Mouse (Mus musculus): ENCODE measurements around the gene Tmbim4. TPM values are rescaled to one million over a fixed set of nuclear protein-coding genes. Genes with fewer than 3 reads are reported as not detected.

Tmbim4 gene
- polyA plus RNA-seq, 1 experiment from 2014 or later, result 114 TPM

GRCm38 (mm10) chr10:120220776-120221175, 19.4 kb downstream of the Tmbim4 start:
- H3K36me3 ChIP-seq (ENCODE audit: control insufficient read depth, insufficient read depth, low read length), result peaks cover 9% of the 10 kb centered on the region; the same call in 1 of the 2 replicates
- DNase-seq (ENCODE audit: low spot score) (no peak), ATAC-seq (replicated peaks; ENCODE audit: low FRiP score) (no peak)
- no peaks in the 10 kb centered on the region for H3K27me3 ChIP-seq (replicated peaks; ENCODE audit: control insufficient read depth, insufficient read depth, low read length)
- no peak overlapping the region for H3K27ac ChIP-seq (ENCODE audit: low read depth, low read length)
- H3K4me1 ChIP-seq (replicated peaks; ENCODE audit: control insufficient read depth, insufficient read depth, low read length), result no peaks in the 10 kb centered on the region
- no peak overlapping the region for H3K9ac ChIP-seq (ENCODE audit: low read depth, low read length)
- WGBS, result 85% methylated on average over 7 of the region's 7 CpGs
- no peak overlapping the region for H3K4me2 ChIP-seq
- H3K9me3 ChIP-seq (ENCODE audit: control insufficient read depth, low read length), result no peaks in the 10 kb centered on the region
- H3K4me3 ChIP-seq (ENCODE audit: low read depth, low read length), result no peak overlapping the region

DNA sequence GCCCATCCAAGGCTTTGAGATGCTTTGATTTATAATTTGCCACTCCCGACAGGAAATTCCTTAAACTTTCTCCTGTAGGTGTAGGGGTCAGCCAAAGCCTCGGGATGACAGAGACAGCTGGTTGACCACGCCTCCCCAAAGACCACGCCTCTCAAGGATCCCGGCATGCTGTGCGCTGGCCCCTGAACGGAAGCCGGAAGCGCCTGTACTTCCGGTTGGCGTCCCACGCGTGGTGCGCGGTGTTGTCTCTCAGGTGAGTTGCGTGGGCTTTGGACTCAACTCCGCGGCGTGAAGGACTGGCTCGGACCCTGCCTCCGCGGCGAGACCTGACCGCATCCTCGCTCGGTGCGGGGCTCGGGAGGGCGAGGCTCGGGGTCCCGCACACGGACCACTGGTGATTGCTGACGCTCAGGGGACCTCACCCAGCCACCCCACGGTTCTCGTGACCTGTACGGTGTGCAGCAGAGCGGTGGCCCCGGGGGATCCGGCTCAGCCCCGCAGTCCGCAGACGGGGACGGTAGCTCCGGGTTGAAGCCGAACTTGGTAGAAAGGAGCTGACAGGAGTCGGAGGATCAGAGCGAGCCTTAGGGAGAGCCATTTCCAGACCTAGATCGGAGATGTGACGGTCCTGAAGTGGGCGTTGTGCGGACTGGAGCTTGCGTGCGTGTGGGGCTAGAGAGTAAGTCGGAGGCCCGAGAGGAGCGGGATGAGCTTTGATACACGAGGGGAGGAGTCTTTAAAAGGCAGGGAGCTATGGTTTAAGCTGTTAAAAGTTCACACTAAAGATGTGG, 25.7 kb downstream of the Tmbim4 start, which contains the start of gene Llph:
Gene Llph (plus strand): TSS at position 200 of the 791 bp plus-strand sequence.
- WGBS, result under 1% methylated on average over 57 of the region's 57 CpGs
- H3K27ac ChIP-seq (ENCODE audit: low read depth, low read length), result peak within 1 kb of the TSS; percentile 74
- DNase-seq (ENCODE audit: low spot score) (peak; percentile 85), ATAC-seq (replicated peaks; ENCODE audit: low FRiP score) (peak; percentile 91)
- peak within 1 kb of the TSS; percentile 92 for H3K9ac ChIP-seq (ENCODE audit: low read depth, low read length)
- H3K27me3 ChIP-seq (replicated peaks; ENCODE audit: control insufficient read depth, insufficient read depth, low read length), result no peaks in the 10 kb centered on the region
- peak within 1 kb of the TSS; percentile 100 for H3K4me3 ChIP-seq (ENCODE audit: low read depth, low read length)
- peaks cover 6% of the 10 kb centered on the region; the same call in 1 of the 2 replicates for H3K4me1 ChIP-seq (replicated peaks; ENCODE audit: control insufficient read depth, insufficient read depth, low read length)
- peak within 1 kb of the TSS; percentile 62 for H3K4me2 ChIP-seq
- H3K9me3 ChIP-seq (ENCODE audit: control insufficient read depth, low read length), result no peaks in the 10 kb centered on the region
- peaks cover 15% of the 10 kb centered on the region for H3K36me3 ChIP-seq (ENCODE audit: control insufficient read depth, insufficient read depth, low read length)

- Histone ChIP-seq H3K4me2 (no peak overlapping the region), H3K27me3 (replicated peaks; ENCODE audit: control insufficient read depth, insufficient read depth, low read length) (no peaks in the 10 kb centered on the region), H3K4me1 (replicated peaks; ENCODE audit: control insufficient read depth, insufficient read depth, low read length) (peaks cover 6% of the 10 kb centered on the region; the same call in 1 of the 2 replicates), H3K4me3 (ENCODE audit: low read depth, low read length) (no peak overlapping the region), H3K27ac (ENCODE audit: low read depth, low read length) (no peak overlapping the region), H3K9ac (ENCODE audit: low read depth, low read length) (no peak overlapping the region), H3K36me3 (ENCODE audit: control insufficient read depth, insufficient read depth, low read length) (peaks cover 15% of the 10 kb centered on the region), H3K9me3 (ENCODE audit: control insufficient read depth, low read length) (no peaks in the 10 kb centered on the region)
- ATAC-seq (replicated peaks; ENCODE audit: low FRiP score), result no peak
- DNase-seq (ENCODE audit: low spot score), result peak; percentile 51
- WGBS, result 31% methylated on average over 5 of the region's 5 CpGs
Observed at GRCm38 (mm10) chr10:120231718-120232117, 30.3 kb downstream of the Tmbim4 start.

DNA sequence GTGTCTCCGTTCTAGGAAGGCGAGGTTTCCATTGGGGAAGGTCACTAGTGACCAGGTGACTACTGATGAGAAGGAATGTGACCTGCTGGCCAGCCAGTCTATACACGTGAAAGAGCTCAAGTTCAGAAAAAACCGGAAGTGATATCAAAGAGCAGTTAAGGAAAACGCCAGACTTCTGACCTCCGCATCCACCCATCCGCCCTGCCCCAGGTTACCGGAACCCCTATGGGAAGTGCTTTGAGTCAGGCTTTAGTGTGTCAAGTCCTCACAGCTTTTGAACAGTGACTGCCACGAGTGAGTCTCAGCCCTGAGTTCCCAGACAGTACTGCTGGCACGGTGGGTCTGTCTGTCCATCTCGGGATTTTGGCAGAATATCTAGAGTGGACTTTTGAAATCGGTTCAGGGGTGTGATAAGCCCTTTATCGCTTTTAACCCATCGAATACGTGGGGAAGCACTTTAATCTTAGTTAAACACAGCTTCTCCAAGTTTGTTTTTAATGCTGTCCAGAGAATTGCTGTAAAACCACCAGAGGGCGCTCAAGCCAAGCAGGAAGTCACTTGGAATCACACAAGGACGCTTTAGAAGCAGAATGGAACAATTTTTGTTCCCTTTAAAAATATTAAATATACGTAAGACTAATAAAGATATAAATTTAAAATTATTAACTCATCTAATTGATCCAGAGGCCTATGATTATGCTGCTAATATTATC, 32.4 kb downstream of the Tmbim4 start:
- peak; percentile 57 for ATAC-seq (replicated peaks; ENCODE audit: low FRiP score)
- no peaks in the 10 kb centered on the region; the same call in 1 of the 2 replicates for H3K4me1 ChIP-seq (replicated peaks; ENCODE audit: control insufficient read depth, insufficient read depth, low read length)
- no peak overlapping the region for H3K27ac ChIP-seq (ENCODE audit: low read depth, low read length)

DNA sequence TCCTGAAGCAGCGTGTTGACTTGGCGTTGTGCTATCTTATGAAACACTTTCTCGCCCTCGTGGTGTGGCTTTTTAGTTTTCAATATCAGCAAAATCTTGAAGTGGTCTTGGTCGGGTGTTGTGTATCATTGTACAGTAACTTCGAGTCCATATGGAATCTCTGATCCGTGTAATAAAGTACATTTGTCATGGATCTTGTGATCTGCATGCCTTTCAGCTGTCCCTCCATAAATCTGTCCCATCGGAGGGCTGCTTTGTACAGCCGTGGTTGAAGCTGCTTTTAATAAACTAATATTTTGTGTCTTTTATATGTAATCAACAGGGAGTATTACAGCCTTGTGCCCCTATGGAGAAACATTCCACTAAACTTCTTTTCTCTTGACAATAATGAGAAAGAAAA, 35.5 kb downstream of the Tmbim4 start:
- Histone ChIP-seq H3K4me1 (replicated peaks; ENCODE audit: control insufficient read depth, insufficient read depth, low read length) (no peaks in the 10 kb centered on the region; the same call in 1 of the 2 replicates), H3K4me3 (ENCODE audit: low read depth, low read length) (no peak overlapping the region), H3K4me2 (no peak overlapping the region), H3K9me3 (ENCODE audit: control insufficient read depth, low read length) (no peaks in the 10 kb centered on the region), H3K9ac (ENCODE audit: low read depth, low read length) (no peak overlapping the region), H3K36me3 (ENCODE audit: control insufficient read depth, insufficient read depth, low read length) (no peaks in the 10 kb centered on the region), H3K27ac (ENCODE audit: low read depth, low read length) (no peak overlapping the region), H3K27me3 (replicated peaks; ENCODE audit: control insufficient read depth, insufficient read depth, low read length) (no peaks in the 10 kb centered on the region)
- DNase-seq (ENCODE audit: low spot score) (no peak), ATAC-seq (replicated peaks; ENCODE audit: low FRiP score) (no peak)
- WGBS, result 74% methylated on average over 9 of the region's 9 CpGs

More for the DNA sequence above, 32.4 kb downstream of the Tmbim4 start:
- H3K27me3 ChIP-seq (replicated peaks; ENCODE audit: control insufficient read depth, insufficient read depth, low read length), result no peaks in the 10 kb centered on the region
- WGBS, result 26% methylated on average over 18 of the region's 18 CpGs
- H3K4me3 ChIP-seq (ENCODE audit: low read depth, low read length), result peak overlapping the region; percentile 6; the same call in 1 of the 2 replicates
- H3K36me3 ChIP-seq (ENCODE audit: control insufficient read depth, insufficient read depth, low read length), result peaks cover 11% of the 10 kb centered on the region
- H3K4me2 ChIP-seq, result peak overlapping the region; percentile 56
- DNase-seq (ENCODE audit: low spot score), result peak; percentile 50
- H3K9me3 ChIP-seq (ENCODE audit: control insufficient read depth, low read length), result no peaks in the 10 kb centered on the region
- 0 out of 2 replicates have a peak overlapping the region, but pooled peaks have one; percentile 37 for H3K9ac ChIP-seq (ENCODE audit: low read depth, low read length)

- H3K9me3 ChIP-seq (ENCODE audit: control insufficient read depth, low read length), result no peaks in the 10 kb centered on the region
- H3K27ac ChIP-seq (ENCODE audit: low read depth, low read length), result no peak overlapping the region
- H3K4me3 ChIP-seq (ENCODE audit: low read depth, low read length), result no peak overlapping the region
- H3K4me1 ChIP-seq (replicated peaks; ENCODE audit: control insufficient read depth, insufficient read depth, low read length), result no peaks in the 10 kb centered on the region; the same call in 1 of the 2 replicates
- H3K36me3 ChIP-seq (ENCODE audit: control insufficient read depth, insufficient read depth, low read length), result no peaks in the 10 kb centered on the region
- no peak overlapping the region for H3K9ac ChIP-seq (ENCODE audit: low read depth, low read length)
- WGBS, result 83% methylated on average over 8 of the region's 8 CpGs
- no peak overlapping the region for H3K4me2 ChIP-seq
- no peak for DNase-seq (ENCODE audit: low spot score)
- ATAC-seq (replicated peaks; ENCODE audit: low FRiP score), result no peak
- no peaks in the 10 kb centered on the region for H3K27me3 ChIP-seq (replicated peaks; ENCODE audit: control insufficient read depth, insufficient read depth, low read length)
Observed at GRCm38 (mm10) chr10:120238241-120238640, 36.9 kb downstream of the Tmbim4 start.

DNA sequence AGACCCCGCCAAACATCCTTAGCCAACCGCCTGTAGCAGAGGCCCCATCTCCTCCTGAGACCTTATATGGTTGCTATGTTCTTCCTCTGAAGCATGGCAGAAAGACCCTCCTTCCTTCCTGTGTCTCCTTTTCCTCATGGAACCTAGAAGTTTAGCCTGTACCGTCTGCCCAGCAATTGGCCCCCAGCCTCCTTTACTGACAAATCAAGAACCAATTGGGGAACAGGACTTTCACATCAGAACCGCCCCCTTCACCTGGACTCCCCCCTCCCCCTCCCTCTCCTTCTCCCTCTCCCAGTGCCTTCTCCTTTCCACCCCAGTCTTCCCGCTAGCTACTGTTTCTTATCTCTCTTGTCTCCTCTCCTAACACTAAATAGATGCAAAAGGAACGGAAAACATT, 38.1 kb downstream of the Tmbim4 start:
- DNase-seq (ENCODE audit: low spot score) (no peak), ATAC-seq (replicated peaks; ENCODE audit: low FRiP score) (no peak)
- no peaks in the 10 kb centered on the region for H3K9me3 ChIP-seq (ENCODE audit: control insufficient read depth, low read length)
- WGBS, result 43% methylated on average over 6 of the region's 6 CpGs
- no peaks in the 10 kb centered on the region for H3K27me3 ChIP-seq (replicated peaks; ENCODE audit: control insufficient read depth, insufficient read depth, low read length)
- H3K27ac ChIP-seq (ENCODE audit: low read depth, low read length), result no peak overlapping the region
- H3K4me2 ChIP-seq, result no peak overlapping the region
- no peaks in the 10 kb centered on the region for H3K36me3 ChIP-seq (ENCODE audit: control insufficient read depth, insufficient read depth, low read length)
- no peak overlapping the region for H3K9ac ChIP-seq (ENCODE audit: low read depth, low read length)
- H3K4me1 ChIP-seq (replicated peaks; ENCODE audit: control insufficient read depth, insufficient read depth, low read length), result no peaks in the 10 kb centered on the region; the same call in 1 of the 2 replicates
- H3K4me3 ChIP-seq (ENCODE audit: low read depth, low read length), result no peak overlapping the region

DNA sequence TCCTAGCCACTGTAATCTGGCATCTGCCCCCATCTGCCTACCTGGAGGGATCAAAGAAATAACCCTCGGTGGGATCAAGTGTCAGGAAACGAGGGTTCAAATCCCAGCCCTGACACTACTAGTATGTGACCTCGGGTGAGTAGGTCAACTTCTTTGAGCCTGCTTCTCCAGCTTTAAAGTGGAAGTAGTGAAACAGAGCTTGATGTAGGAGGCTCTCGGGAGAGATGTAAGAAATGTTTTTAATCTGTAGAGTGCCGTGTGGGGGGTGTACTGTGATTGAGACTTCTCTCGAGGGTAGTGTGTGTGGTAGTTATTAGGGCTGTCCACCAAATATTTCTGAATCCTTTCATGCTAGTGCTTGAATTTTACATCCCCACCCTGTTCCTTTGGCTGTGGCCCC, 41.0 kb downstream of the Tmbim4 start:
- WGBS, result 60% methylated on average over 6 of the region's 6 CpGs
- DNase-seq (ENCODE audit: low spot score), result no peak

More for the DNA sequence above, 41.0 kb downstream of the Tmbim4 start:
- Histone ChIP-seq H3K27me3 (replicated peaks; ENCODE audit: control insufficient read depth, insufficient read depth, low read length) (no peaks in the 10 kb centered on the region), H3K4me2 (no peak overlapping the region), H3K9me3 (ENCODE audit: control insufficient read depth, low read length) (no peaks in the 10 kb centered on the region), H3K9ac (ENCODE audit: low read depth, low read length) (no peak overlapping the region), H3K27ac (ENCODE audit: low read depth, low read length) (no peak overlapping the region), H3K36me3 (ENCODE audit: control insufficient read depth, insufficient read depth, low read length) (no peaks in the 10 kb centered on the region), H3K4me1 (replicated peaks; ENCODE audit: control insufficient read depth, insufficient read depth, low read length) (peaks cover 3% of the 10 kb centered on the region; the same call in 1 of the 2 replicates), H3K4me3 (ENCODE audit: low read depth, low read length) (no peak overlapping the region)
- ATAC-seq (replicated peaks; ENCODE audit: low FRiP score), result no peak
